Mouse (Mus musculus) small intestine, adult 2 months (tissue): ENCODE measurements around the gene Vps26a.

ENCODE experiments used
- CTCF ChIP-seq: fragments of 200-500 bp; IDR thresholded peaks from 2 replicates; pipeline ENCODE4 v1.5.1; 2012; ENCODE audit warnings: low read depth, mild to moderate bottlenecking, control low read depth, inconsistent platforms, low read length, moderate library complexity, mixed read lengths; ENCODE audit not compliant: insufficient replicate concordance, insufficient read length; ENCODE audit errors: extremely low read depth
- POLR2A ChIP-seq: fragments of 200-500 bp; IDR thresholded peaks from 2 replicates; pipeline ENCODE4 v1.6.1; 2012; ENCODE audit warnings: low read depth, mild to moderate bottlenecking, control low read depth, inconsistent platforms, low read length, moderate library complexity

DNA sequence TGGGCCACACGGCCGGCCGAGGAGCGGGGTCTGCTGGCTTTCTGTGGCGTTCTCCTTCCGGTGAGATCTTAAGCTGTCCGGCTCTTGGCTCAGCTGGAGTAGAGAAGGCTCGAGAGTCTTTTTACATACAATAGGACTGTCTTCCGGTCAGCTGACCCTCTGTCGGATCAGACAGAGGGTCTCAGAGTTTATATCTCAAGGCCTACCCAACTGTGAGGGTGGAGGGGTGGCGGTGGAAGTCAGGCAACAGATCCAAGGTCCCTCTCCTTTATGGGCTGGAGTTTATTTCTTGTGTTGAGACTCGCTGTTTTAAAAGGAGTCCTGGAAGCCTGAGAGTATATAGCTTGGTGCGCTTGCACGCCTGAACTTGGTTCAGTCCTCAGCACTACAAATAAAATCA lies 40.7 kb upstream of the Vps26a start, which contains the start of gene Srgn:
- no peak for TF ChIP-seq POLR2A
- TF ChIP-seq CTCF, result no peak
